Mouse (Mus musculus): ENCODE data around the gene Zfp420.
"Not testable (repeated sequence)": the region's sequence is repeated elsewhere in the genome, so short reads cannot be mapped to it uniquely, and the experiment has no call there.

GRCm38 (mm10) chr7:29877561-29877960 is 17.8 kb downstream of the Zfp420 start:
- TF ChIP-seq CTCF (conservative IDR thresholded peaks at IDR 0.05; ENCODE audit: low read length); NANOG (IDR thresholded peaks at IDR 0.05; ENCODE audit: borderline replicate concordance, low read length); POU5F1 (IDR thresholded peaks at IDR 0.05; ENCODE audit: borderline replicate concordance, low read length): not testable (repeated sequence)
